Comparison of ENCODE assay signal across 7 mouse cellular contexts in the genomic region with DNA sequence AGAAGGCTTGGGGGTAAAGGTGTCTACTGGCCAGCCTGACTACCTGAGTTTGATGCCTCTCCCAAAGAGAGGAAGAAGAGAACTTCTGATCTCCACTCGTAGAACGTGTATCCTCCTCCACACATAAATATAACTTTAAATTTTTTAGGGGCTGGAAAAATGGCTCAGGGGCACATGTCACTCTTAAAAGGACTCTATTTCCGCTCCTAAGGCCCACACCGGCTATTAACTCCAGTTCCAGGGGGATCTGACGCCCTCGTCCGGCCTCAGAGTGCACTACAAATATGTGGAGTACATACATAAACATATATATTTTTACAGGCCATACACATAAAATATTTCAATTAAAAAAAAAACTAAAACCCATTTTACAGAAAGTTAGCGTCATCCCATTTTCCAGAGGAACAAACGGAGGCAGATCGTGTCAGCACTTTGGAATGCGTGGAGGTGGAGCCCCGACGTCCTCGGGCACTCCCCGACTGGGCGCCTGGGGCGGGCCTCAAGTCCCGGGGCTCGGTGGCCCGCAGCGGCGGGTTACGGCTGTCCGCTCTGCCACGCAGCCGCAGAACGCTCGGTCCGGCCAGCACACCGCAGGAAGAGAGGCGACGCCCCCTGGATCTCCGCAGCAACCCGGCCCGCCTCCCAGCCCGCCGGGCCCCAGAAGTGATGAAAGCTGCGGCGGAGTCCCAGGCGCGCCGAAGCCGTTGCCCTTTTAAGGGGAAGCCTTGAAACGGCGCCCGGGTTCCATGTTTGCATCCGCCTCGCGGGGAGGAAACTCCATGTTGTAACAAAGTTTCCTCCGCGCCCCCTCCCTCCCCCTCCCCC. TPM values are rescaled to one million over a fixed set of nuclear protein-coding genes. Genes with fewer than 3 reads are reported as not detected.
A peak's percentile ranks its signal among the peaks of the same experiment; 100 is the strongest.
DNase-seq lines count a peak whose midpoint lies in the region; ATAC-seq and TF ChIP-seq lines count a peak whose summit lies in the region.

Ctdsp1 (plus strand) TSS at position 586 of the 825 bp plus-strand sequence.

- peak within 1 kb of the TSS; percentile 93 for H3K4me2 ChIP-seq in embryonic facial prominence, embryonic 12.5 days (replicated peaks)
- H3K4me2 ChIP-seq in limb, embryonic 12.5 days: peak within 1 kb of the TSS; percentile 99
- peak within 1 kb of the TSS; percentile 96 for H3K4me2 ChIP-seq in midbrain, embryonic 15.5 days

- 2% methylated on average over 51 of the region's 51 CpGs for WGBS in embryonic facial prominence, embryonic 12.5 days
- WGBS in kidney, adult 2 months: 3% methylated on average over 50 of the region's 51 CpGs
- WGBS in limb, embryonic 12.5 days: 2% methylated on average over 50 of the region's 51 CpGs
- WGBS in midbrain, embryonic 15.5 days: 3% methylated on average over 51 of the region's 51 CpGs
- WGBS in spleen, adult 2 months: 2% methylated on average over 49 of the region's 51 CpGs

- H3K4me3 ChIP-seq in embryonic facial prominence, embryonic 12.5 days: peak within 1 kb of the TSS; percentile 80
- H3K4me3 ChIP-seq in kidney, adult 2 months (ENCODE audit: insufficient read depth, low read depth, low read length): peak within 1 kb of the TSS; percentile 85
- peak within 1 kb of the TSS; percentile 94 for H3K4me3 ChIP-seq in limb, embryonic 12.5 days (replicated peaks)
- peak within 1 kb of the TSS; percentile 95 for H3K4me3 ChIP-seq in midbrain, embryonic 15.5 days
- H3K4me3 ChIP-seq in spleen, adult 2 months (ENCODE audit: extremely low read depth, insufficient read depth, insufficient read length): peak within 1 kb of the TSS; percentile 98

- H3K9ac ChIP-seq in embryonic facial prominence, embryonic 12.5 days: peak within 1 kb of the TSS; percentile 97
- H3K9ac ChIP-seq in limb, embryonic 12.5 days (replicated peaks): peak within 1 kb of the TSS; percentile 97
- H3K9ac ChIP-seq in midbrain, embryonic 15.5 days: peak within 1 kb of the TSS; percentile 74

- 0 out of 2 replicates have a peak, but pooled peaks have one; percentile 3 for TF ChIP-seq CTCF in kidney, adult 2 months (conservative IDR thresholded peaks at IDR 0.05; ENCODE audit: insufficient read depth, insufficient read length, low read depth, low read length)
- TF ChIP-seq CTCF in spleen, adult 2 months (IDR thresholded peaks at IDR 0.05; ENCODE audit: extremely low read depth, insufficient read depth, insufficient read length, insufficient replicate concordance): no peak; the same call in 1 of the 2 replicates

- H3K27me3 ChIP-seq in embryonic facial prominence, embryonic 12.5 days: no peaks in the 10 kb centered on the region
- H3K27me3 ChIP-seq in kidney, adult 2 months (replicated peaks; ENCODE audit: control insufficient read depth, insufficient read depth, low read length): no peaks in the 10 kb centered on the region
- no peaks in the 10 kb centered on the region for H3K27me3 ChIP-seq in limb, embryonic 12.5 days
- H3K27me3 ChIP-seq in midbrain, embryonic 15.5 days (replicated peaks): peaks cover 14% of the 10 kb centered on the region
- no peaks in the 10 kb centered on the region for H3K27me3 ChIP-seq in spleen, adult 2 months (ENCODE audit: control insufficient read depth, insufficient read depth, low read length)

- peak; percentile 97 for DNase-seq in adrenal gland, postnatal 25 days
- DNase-seq in heart, adult 18-20 months: peak; percentile 99
- peak; percentile 99 for DNase-seq in kidney, adult 2 months
- peak; percentile 81 to 94 for DNase-seq in spleen, adult 2 months (ENCODE audit: low read depth in 1 of 2, low spot score in 2 of 2)

- peaks cover 22% of the 10 kb centered on the region for H3K36me3 ChIP-seq in embryonic facial prominence, embryonic 12.5 days
- H3K36me3 ChIP-seq in kidney, adult 2 months (ENCODE audit: control insufficient read depth, insufficient read depth, low read length): peaks cover 2% of the 10 kb centered on the region; the same call in 1 of the 2 replicates
- H3K36me3 ChIP-seq in limb, embryonic 12.5 days: peaks cover 29% of the 10 kb centered on the region
- H3K36me3 ChIP-seq in midbrain, embryonic 15.5 days (replicated peaks): 0 out of 2 replicates have a peak, but pooled peaks cover 4% of the 10 kb centered on the region
- H3K36me3 ChIP-seq in spleen, adult 2 months (ENCODE audit: control insufficient read depth, insufficient read depth, low read length): peaks cover 17% of the 10 kb centered on the region

- H3K9me3 ChIP-seq in embryonic facial prominence, embryonic 12.5 days: no peaks in the 10 kb centered on the region
- H3K9me3 ChIP-seq in limb, embryonic 12.5 days: no peaks in the 10 kb centered on the region
- H3K9me3 ChIP-seq in midbrain, embryonic 15.5 days: no peaks in the 10 kb centered on the region

- peaks cover 39% of the 10 kb centered on the region for H3K4me1 ChIP-seq in embryonic facial prominence, embryonic 12.5 days
- peaks cover 9% of the 10 kb centered on the region; the same call in 1 of the 2 replicates for H3K4me1 ChIP-seq in kidney, adult 2 months (ENCODE audit: control insufficient read depth, insufficient read depth, low read length)
- H3K4me1 ChIP-seq in limb, embryonic 12.5 days (replicated peaks): peaks cover 42% of the 10 kb centered on the region
- H3K4me1 ChIP-seq in midbrain, embryonic 15.5 days: peaks cover 31% of the 10 kb centered on the region
- H3K4me1 ChIP-seq in spleen, adult 2 months (ENCODE audit: control insufficient read depth, insufficient read depth, insufficient read length): peaks cover 25% of the 10 kb centered on the region

- ATAC-seq in embryonic facial prominence, embryonic 12.5 days (ENCODE audit: insufficient number of reproducible peaks, insufficient read depth, low FRiP score, low TSS enrichment): peak; percentile 39
- peak; percentile 50 for ATAC-seq in limb, embryonic 12.5 days (ENCODE audit: insufficient number of reproducible peaks, insufficient read depth, low FRiP score, low TSS enrichment, low read depth)
- peak; percentile 75 for ATAC-seq in midbrain, embryonic 15.5 days (replicated peaks)

- TF ChIP-seq POLR2A in kidney, adult 2 months (IDR thresholded peaks at IDR 0.05; ENCODE audit: low read depth, low read length): no peak
- no peak; the same call in 1 of the 2 replicates for TF ChIP-seq POLR2A in spleen, adult 2 months (IDR thresholded peaks at IDR 0.05; ENCODE audit: low read depth, low read length)

- H3K27ac ChIP-seq in embryonic facial prominence, embryonic 12.5 days: peak within 1 kb of the TSS; percentile 98
- H3K27ac ChIP-seq in kidney, adult 2 months (ENCODE audit: insufficient read depth, low read depth, low read length): peak within 1 kb of the TSS; percentile 98
- peak within 1 kb of the TSS; percentile 98 for H3K27ac ChIP-seq in limb, embryonic 12.5 days
- H3K27ac ChIP-seq in midbrain, embryonic 15.5 days: peak within 1 kb of the TSS; percentile 80
- H3K27ac ChIP-seq in spleen, adult 2 months (ENCODE audit: insufficient read depth, low read length): peak within 1 kb of the TSS; percentile 98

RNA-seq across cellular contexts. Expression of gene Ctdsp1, which starts in this region (rescaled TPM):
- total RNA-seq in adrenal gland, postnatal 25 days (2021): 168 and 179 TPM in 2 replicates
- polyA plus RNA-seq in embryonic facial prominence, embryonic 12.5 days (2016; fragmentation: Nextera tagmentation; extraction: Ambion mirVana): 75.7 and 78.9 TPM in 2 replicates
- 100 to 1,000 TPM; 107 to 116 TPM for total RNA-seq in heart, adult 18-20 months (2021)
- polyA plus RNA-seq in kidney, adult 2 months (2012; rRNA removed): 185 and 187 TPM in 2 replicates
- polyA plus RNA-seq in limb, embryonic 12.5 days (2016; fragmentation: Nextera tagmentation; extraction: Ambion mirVana): 75.3 and 78.5 TPM in 2 replicates
- polyA plus RNA-seq in midbrain, embryonic 15.5 days (2015; fragmentation: Nextera tagmentation; extraction: Ambion mirVana): 14.3 and 17.4 TPM in 2 replicates
- 96.1 and 114 TPM in 2 replicates for polyA plus RNA-seq in spleen, adult 2 months (2012; rRNA removed)

Comparison
In these comparisons a context has a peak if more than half of its experiments do, and no peak if none do; other contexts are left out.
1. Peak in every context shown above with its lines: DNase-seq, ATAC-seq, H3K4me3 ChIP-seq and H3K27ac ChIP-seq.